Mouse (Mus musculus) stomach, embryonic 14.5 days (tissue): ENCODE measurements at regions not wholly inside any gene's neighbourhood (a gene's known extent, or its start where the extent isn't known, plus 50 kb on each side); places are given as distances from the start of the nearest gene placed in this dataset.

Experiments used
- ATAC-seq: fragments of 200-750 bp; cut with Nextera tagmentation; 2 replicates; pipeline ENCODE4 v1.8.0; 2017; ENCODE audit warnings: low read depth, moderate TSS enrichment; ENCODE audit not compliant: insufficient number of reproducible peaks, insufficient read depth, low FRiP score
- H3K27ac ChIP-seq: fragments of 300-500 bp; sonication (generic); 2 replicates; pipeline ENCODE4 v1.5.1; 2014; ENCODE audit warnings: mild to moderate bottlenecking, low read length, moderate library complexity, mixed read lengths
- H3K27me3 ChIP-seq: fragments of 300-500 bp; sonication (generic); 2 replicates; pipeline ENCODE4 v1.6.1; 2014; ENCODE audit warnings: low read length, control low read depth, mixed read lengths; ENCODE audit not compliant: control insufficient read depth, insufficient read depth
- H3K36me3 ChIP-seq: fragments of 300-500 bp; sonication (generic); 2 replicates; pipeline ENCODE4 v1.6.1; 2014; ENCODE audit warnings: mild to moderate bottlenecking, control low read depth, low read length, moderate library complexity, mixed read lengths; ENCODE audit not compliant: control insufficient read depth, insufficient read depth
- H3K4me1 ChIP-seq: fragments of 300-500 bp; sonication (generic); 2 replicates; pipeline ENCODE4 v1.6.1; 2014; ENCODE audit warnings: low read length, control low read depth, mixed read lengths; ENCODE audit not compliant: control insufficient read depth, insufficient read depth
- H3K4me2 ChIP-seq: fragments of 300-500 bp; sonication (generic); replicated peaks from 2 replicates; pipeline ENCODE4 v1.6.1; 2014; ENCODE audit warnings: low read depth, low read length, control low read depth
- H3K4me3 ChIP-seq: fragments of 300-500 bp; sonication (generic); 2 replicates; pipeline ENCODE4 v1.5.1; 2014; ENCODE audit warnings: low read depth, low read length, control low read depth
- H3K9ac ChIP-seq: fragments of 300-500 bp; sonication (generic); replicated peaks from 2 replicates; pipeline ENCODE4 v1.6.1; 2014; ENCODE audit warnings: low read depth, mild to moderate bottlenecking, control low read depth, low read length, moderate library complexity, mixed read lengths
- H3K9me3 ChIP-seq: fragments of 300-500 bp; sonication (generic); 2 replicates; pipeline ENCODE4 v1.6.1; 2016; ENCODE audit warnings: low read depth, low read length, control low read depth; ENCODE audit not compliant: control insufficient read depth
- WGBS: fragments of 180-500 bp; shearing (Covaris S2); extraction: QIAGEN DNeasy Blood & Tissue Kit; methylation state at CpG from one replicate; pipeline ENCODE4 v1.1.7; 2014; 5-methylcytosine and 5-hydroxymethylcytosine counted together

DNA sequence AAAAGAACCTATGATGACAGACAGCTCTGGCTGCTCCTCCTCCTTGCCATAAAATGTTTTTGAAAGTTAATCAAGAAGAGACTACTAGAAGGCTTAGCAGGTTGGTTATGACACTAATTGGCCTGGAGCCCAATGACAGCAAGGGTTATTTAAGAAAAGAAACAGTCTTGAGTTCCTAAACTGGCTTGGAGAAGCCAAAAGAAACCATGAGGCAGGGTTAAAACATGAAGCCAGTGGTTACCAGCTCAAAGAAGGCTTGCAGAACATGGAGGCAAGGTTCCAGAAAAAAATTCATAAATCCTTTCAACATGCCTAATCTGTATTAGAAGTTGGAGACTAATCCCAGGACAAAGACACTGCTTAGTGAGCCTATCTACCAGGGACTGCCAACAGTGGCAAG is 87.4 kb upstream of the Sptbn1 start:
- Histone ChIP-seq H3K4me3 (no peak overlapping the region), H3K9me3 (no peaks in the 10 kb centered on the region), H3K27me3 (no peaks in the 10 kb centered on the region), H3K27ac (no peak overlapping the region), H3K9ac (no peak overlapping the region), H3K4me1 (no peaks in the 10 kb centered on the region), H3K4me2 (no peak overlapping the region), H3K36me3 (no peaks in the 10 kb centered on the region)
- no peak for ATAC-seq

DNA sequence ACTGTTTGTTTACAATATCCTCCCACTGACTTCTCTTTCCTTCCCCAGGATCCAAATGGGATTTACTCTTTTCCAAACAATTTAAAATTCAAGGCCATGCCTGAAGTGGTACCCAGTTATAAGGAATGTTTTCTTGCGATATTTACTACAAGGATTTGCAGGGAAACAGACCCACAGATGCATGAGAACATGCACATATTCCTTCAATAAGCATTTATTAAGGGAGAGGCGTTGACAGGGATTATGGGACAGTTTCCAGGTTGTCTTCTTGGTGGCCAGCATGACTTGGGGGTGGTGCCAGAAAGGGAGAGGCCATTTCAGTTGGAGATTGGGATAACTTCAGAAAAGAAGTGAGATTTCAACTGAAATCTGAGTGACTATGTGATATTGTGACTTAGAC is 58.4 kb upstream of the Sptbn1 start:
- H3K27me3 ChIP-seq, result no peaks in the 10 kb centered on the region
- H3K4me1 ChIP-seq, result no peaks in the 10 kb centered on the region
- no peaks in the 10 kb centered on the region for H3K9me3 ChIP-seq
- no peaks in the 10 kb centered on the region for H3K36me3 ChIP-seq
- no peak overlapping the region for H3K4me2 ChIP-seq
- H3K4me3 ChIP-seq, result no peak overlapping the region
- 66% methylated on average over 2 of the region's 2 CpGs for WGBS
- no peak for ATAC-seq
- peak overlapping the region; percentile 16; the same call in 1 of the 2 replicates for H3K27ac ChIP-seq
- H3K9ac ChIP-seq, result no peak overlapping the region
